Mouse (Mus musculus) heart, embryonic 15.5 days (tissue): ENCODE results near the gene Gm10477. TPM values are rescaled to one million over a fixed set of nuclear protein-coding genes. Genes with fewer than 3 reads are reported as not detected.

ENCODE experiments used
- polyA plus RNA-seq: library from polyadenylated mRNA; unstranded; fragments of >200 nt; fragmentation: Nextera tagmentation; extraction: Ambion mirVana; gene quantifications from 2 replicates; pipeline ENCODE4 v1.2.1, GENCODE M21; 2015

The Gm10477 gene
- polyA plus RNA-seq, 1 experiment from 2014 or later, result not detected

Other genes starting within 250 kb of the Gm10477 start
- gene Zfp449, start 178.3 kb upstream of the Gm10477 start, polyA plus RNA-seq, result 6.3 and 8.2 TPM in 2 replicates
- 1.5 and 2.8 TPM in 2 replicates for gene Smim10l2a, start 150.2 kb upstream of the Gm10477 start, polyA plus RNA-seq
- gene Gm2174, start 76.8 kb upstream of the Gm10477 start, polyA plus RNA-seq, result 2.1 and 2.9 TPM in 2 replicates
- gene Ints6l, start 69.9 kb upstream of the Gm10477 start, polyA plus RNA-seq, result 16.2 and 17.2 TPM in 2 replicates
- 0.18 TPM in 1 of 2 replicates, not detected in the other for gene Gm648, start 24.9 kb downstream of the Gm10477 start, polyA plus RNA-seq
- 22.2 and 23.0 TPM in 2 replicates for gene Mmgt1, start 73.3 kb downstream of the Gm10477 start, polyA plus RNA-seq
- gene Slc9a6, start 85.0 kb downstream of the Gm10477 start, polyA plus RNA-seq, result 7.2 and 8.5 TPM in 2 replicates
- gene Fhl1, start 207.0 kb downstream of the Gm10477 start, polyA plus RNA-seq, result 189 and 203 TPM in 2 replicates